Mouse (Mus musculus): ENCODE measurements around the gene Cass4.

DNA sequence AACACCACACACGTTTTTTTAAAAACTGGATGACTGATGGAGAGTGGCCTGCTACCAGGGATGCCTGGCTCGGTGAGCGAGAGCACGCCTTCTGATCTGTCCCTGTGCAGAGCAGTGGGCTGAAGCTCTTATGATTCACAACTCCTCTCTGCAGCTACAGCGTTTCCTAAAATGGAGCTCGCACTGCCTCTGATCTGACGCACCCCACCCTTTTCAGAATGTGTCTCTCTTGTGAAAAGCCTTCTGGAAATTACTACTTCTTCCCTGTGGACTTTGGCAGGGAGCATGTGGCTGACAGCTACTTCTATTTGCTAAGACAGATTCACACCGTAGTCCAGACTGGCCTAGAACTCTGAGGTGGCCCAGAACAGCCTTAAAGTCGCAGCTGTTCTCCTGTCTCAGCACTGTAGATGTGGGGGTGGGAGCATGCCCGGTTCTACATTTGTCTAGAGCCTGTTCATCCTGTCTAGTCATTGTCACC, 1.5 kb upstream of the Cass4 start:
- no peak for TF ChIP-seq CTCF (IDR thresholded peaks at IDR 0.05; ENCODE audit: low read depth, low read length)
- TF ChIP-seq POLR2A (IDR thresholded peaks at IDR 0.05; ENCODE audit: borderline replicate concordance, low read depth, low read length) = no peak

Data from bone marrow macrophage, adult 2 months (primary cell).